Mouse (Mus musculus) liver, embryonic 11.5 days (tissue): ENCODE results near the gene Ubr3. TPM values are rescaled to one million over a fixed set of nuclear protein-coding genes. Genes with fewer than 3 reads are reported as not detected.

Source experiments
- ATAC-seq: fragments of 200-750 bp; cut with Nextera tagmentation; replicated peaks from 2 replicates; pipeline ENCODE4 v1.8.0; 2017; ENCODE audit warnings: moderate number of reproducible peaks, mild to moderate bottlenecking, moderate TSS enrichment, moderate library complexity; ENCODE audit not compliant: low FRiP score
- DNase-seq: peaks from one replicate; pipeline ENCODE4 v3.0.0-alpha.2; 2017; ENCODE audit warnings: low spot score
- H3K27ac ChIP-seq: fragments of 300-500 bp; sonication (generic); 2 replicates; pipeline ENCODE4 v1.5.1; 2014; ENCODE audit warnings: mild to moderate bottlenecking, low read depth, low read length, control low read depth
- H3K27me3 ChIP-seq: fragments of 300-500 bp; sonication (generic); replicated peaks from 2 replicates; pipeline ENCODE4 v1.6.1; 2014; ENCODE audit warnings: low read length, mixed read lengths; ENCODE audit not compliant: control insufficient read depth, insufficient read depth
- H3K36me3 ChIP-seq: fragments of 300-500 bp; sonication (generic); 2 replicates; pipeline ENCODE4 v1.6.1; 2014; ENCODE audit warnings: mild to moderate bottlenecking, low read length, moderate library complexity, mixed read lengths; ENCODE audit not compliant: control insufficient read depth, insufficient read depth
- H3K4me1 ChIP-seq: fragments of 300-500 bp; sonication (generic); replicated peaks from 2 replicates; pipeline ENCODE4 v1.6.1; 2014; ENCODE audit warnings: low read length, mixed read lengths; ENCODE audit not compliant: control insufficient read depth, insufficient read depth
- H3K4me2 ChIP-seq: fragments of 300-500 bp; sonication (generic); 2 replicates; pipeline ENCODE4 v1.6.1; 2014; ENCODE audit warnings: mild to moderate bottlenecking, control low read depth, moderate library complexity
- H3K4me3 ChIP-seq: fragments of 300-500 bp; sonication (generic); 2 replicates; pipeline ENCODE4 v1.5.1; 2014; ENCODE audit warnings: low read depth, low read length, control low read depth
- H3K9ac ChIP-seq: fragments of 300-500 bp; sonication (generic); 2 replicates; pipeline ENCODE4 v1.6.1; 2014; ENCODE audit warnings: low read depth, low read length, control low read depth
- H3K9me3 ChIP-seq: fragments of 300-500 bp; sonication (generic); 2 replicates; pipeline ENCODE4 v1.6.1; 2016; ENCODE audit warnings: low read length, inconsistent platforms, mixed read lengths; ENCODE audit not compliant: control insufficient read depth
- WGBS: fragments of 180-500 bp; shearing (Covaris S2); extraction: QIAGEN DNeasy Blood & Tissue Kit; methylation state at CpG from one replicate; pipeline ENCODE4 v1.1.7; 2014; 5-methylcytosine and 5-hydroxymethylcytosine counted together
- polyA plus RNA-seq: library from polyadenylated mRNA; unstranded; fragments of >200 nt; fragmentation: Nextera tagmentation; extraction: Ambion mirVana; gene quantifications from 2 replicates; pipeline ENCODE4 v1.2.1, GENCODE M21; 2014

Gene Ubr3
- polyA plus RNA-seq, 1 experiment from 2014 or later, result 11.5 TPM

DNA sequence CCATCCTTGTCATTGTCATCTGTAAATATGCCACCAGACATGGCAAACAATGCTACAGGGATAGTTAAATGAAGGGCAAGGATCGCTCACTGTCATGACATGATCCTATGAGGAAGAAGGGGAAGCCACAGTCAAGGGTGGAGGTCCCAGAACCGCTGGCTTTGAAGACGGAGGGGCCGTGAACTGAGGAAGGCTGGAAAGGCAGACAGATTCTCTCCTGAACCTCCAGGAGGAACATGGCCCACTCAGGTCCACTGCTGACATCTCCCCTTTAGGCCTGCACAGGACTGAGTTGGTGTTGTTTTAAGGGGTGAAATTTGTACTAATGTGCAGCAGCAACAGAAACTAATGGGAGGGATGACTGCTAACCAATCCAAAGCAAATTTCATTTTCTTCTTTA is 161.2 kb downstream of the Ubr3 start:
- Histone ChIP-seq H3K9me3 (no peaks in the 10 kb centered on the region), H3K4me2 (no peak overlapping the region), H3K36me3 (no peaks in the 10 kb centered on the region), H3K9ac (no peak overlapping the region), H3K27ac (no peak overlapping the region), H3K4me1 (no peaks in the 10 kb centered on the region), H3K4me3 (no peak overlapping the region), H3K27me3 (no peaks in the 10 kb centered on the region)
- 81% methylated on average over 4 of the region's 4 CpGs for WGBS
- DNase-seq (no peak), ATAC-seq (no peak)

DNA sequence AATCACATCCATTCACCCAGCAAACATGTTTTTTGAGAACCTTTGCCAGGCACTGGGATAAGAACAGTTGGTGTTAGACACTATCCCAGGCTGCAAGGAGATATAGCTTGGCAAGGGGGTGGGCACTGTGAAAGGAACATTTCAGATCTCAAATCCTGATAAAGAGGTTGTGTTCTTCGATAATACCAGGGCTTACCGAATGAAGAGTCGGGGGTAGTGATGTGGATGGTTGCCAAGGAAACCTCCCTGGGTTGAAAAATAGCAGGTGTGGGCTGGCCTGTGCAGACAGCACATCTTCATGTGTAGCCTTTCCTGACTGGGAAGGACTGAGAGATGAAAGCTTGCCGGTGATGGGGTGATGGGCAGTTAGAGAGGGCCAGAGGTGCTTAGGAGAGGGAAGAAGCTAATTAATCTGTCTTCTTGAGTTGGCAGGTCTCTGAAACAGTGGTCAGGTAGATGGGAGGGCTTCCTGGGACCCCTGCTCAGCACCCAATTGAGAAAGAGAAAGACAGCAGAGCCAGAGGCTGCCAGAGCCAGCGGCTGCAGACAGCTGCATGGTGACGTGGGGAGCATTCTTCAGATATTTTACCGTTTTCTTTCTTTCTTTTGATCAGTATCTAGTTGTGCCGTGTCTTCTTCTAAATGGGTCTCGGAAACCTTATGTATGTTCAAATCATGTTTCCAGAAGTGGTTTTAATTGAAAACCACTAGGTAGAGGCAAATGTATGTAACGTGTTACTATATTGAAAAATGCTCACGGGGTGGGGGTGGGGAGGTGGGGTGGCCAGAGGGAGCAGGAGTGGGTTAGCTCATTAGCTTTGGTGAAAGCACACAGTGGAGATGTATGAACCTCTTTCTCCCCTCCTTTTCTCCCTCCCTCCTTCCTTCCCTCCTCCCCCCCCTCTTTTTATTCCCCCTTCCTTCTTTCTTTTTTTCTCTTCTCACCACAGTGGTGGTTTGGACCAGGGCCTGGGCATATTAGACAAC is 163.6 kb downstream of the Ubr3 start:
- 67% methylated on average over 11 of the region's 11 CpGs for WGBS

DNA sequence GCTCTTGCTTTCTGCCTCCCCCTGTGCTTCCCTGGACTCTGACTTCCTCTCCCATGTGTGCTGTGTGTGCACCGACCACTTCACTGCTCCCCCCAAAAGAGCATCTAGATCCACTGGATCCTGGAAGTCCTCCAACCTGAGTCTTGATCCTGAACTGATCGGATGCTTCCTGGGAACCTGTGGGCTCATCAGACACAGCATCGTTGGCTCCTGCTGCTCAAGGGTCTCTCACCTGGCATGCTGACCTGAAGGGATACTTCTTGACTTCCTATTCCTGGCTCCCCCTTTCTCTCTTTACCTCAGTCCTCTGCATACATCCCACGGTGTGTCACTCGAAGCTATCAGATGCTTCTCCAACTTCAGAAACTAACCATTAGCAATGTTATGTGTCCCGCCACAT is 168.1 kb downstream of the Ubr3 start:
- Histone ChIP-seq H3K9ac (no peak overlapping the region), H3K27ac (no peak overlapping the region), H3K27me3 (no peaks in the 10 kb centered on the region), H3K4me2 (no peak overlapping the region), H3K4me3 (no peak overlapping the region), H3K9me3 (no peaks in the 10 kb centered on the region), H3K36me3 (no peaks in the 10 kb centered on the region), H3K4me1 (no peaks in the 10 kb centered on the region)
- ATAC-seq, result no peak
- WGBS, result 80% methylated on average over 6 of the region's 6 CpGs
- no peak for DNase-seq

More for the DNA sequence above, 163.6 kb downstream of the Ubr3 start:
- no peaks in the 10 kb centered on the region for H3K36me3 ChIP-seq
- H3K27me3 ChIP-seq, result no peaks in the 10 kb centered on the region
- no peak overlapping the region for H3K9ac ChIP-seq
- ATAC-seq (no peak), DNase-seq (no peak)
- H3K4me3 ChIP-seq, result no peak overlapping the region
- H3K9me3 ChIP-seq, result no peaks in the 10 kb centered on the region
- H3K27ac ChIP-seq, result no peak overlapping the region
- H3K4me1 ChIP-seq, result no peaks in the 10 kb centered on the region
- no peak overlapping the region for H3K4me2 ChIP-seq

DNA sequence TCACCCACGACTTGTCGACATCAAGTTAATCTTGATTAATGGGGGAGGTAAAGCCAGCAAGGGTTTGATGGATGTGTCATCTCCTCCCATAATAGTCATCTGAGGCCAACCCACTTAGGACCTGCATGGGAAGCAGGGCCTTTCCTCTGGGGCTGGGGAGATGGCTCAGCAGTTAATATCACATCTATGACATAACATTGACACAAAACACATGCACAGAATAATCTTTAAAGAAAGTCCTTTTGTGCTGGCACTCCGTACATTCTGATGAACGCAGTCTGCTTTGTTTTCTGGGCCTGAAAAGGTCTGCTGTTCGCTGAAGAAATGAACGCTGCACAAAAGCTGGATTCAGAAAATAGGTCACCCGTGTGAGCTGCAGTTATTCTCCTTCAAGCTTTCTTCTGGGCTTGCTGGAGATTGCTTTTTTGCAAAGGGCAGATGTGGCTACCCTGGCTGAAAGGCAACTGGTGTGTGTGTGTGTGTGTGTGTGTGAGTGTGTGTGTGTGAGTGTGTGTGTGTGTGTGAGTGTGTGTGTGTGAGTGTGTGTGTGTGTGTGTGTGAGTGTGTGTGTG is 168.8 kb downstream of the Ubr3 start:
- Histone ChIP-seq H3K4me2 (no peak overlapping the region), H3K4me1 (no peaks in the 10 kb centered on the region), H3K9me3 (no peaks in the 10 kb centered on the region), H3K4me3 (no peak overlapping the region), H3K27ac (no peak overlapping the region), H3K36me3 (no peaks in the 10 kb centered on the region), H3K9ac (no peak overlapping the region), H3K27me3 (no peaks in the 10 kb centered on the region)
- ATAC-seq, result no peak
- no peak for DNase-seq
- 72% methylated on average over 7 of the region's 7 CpGs for WGBS

DNA sequence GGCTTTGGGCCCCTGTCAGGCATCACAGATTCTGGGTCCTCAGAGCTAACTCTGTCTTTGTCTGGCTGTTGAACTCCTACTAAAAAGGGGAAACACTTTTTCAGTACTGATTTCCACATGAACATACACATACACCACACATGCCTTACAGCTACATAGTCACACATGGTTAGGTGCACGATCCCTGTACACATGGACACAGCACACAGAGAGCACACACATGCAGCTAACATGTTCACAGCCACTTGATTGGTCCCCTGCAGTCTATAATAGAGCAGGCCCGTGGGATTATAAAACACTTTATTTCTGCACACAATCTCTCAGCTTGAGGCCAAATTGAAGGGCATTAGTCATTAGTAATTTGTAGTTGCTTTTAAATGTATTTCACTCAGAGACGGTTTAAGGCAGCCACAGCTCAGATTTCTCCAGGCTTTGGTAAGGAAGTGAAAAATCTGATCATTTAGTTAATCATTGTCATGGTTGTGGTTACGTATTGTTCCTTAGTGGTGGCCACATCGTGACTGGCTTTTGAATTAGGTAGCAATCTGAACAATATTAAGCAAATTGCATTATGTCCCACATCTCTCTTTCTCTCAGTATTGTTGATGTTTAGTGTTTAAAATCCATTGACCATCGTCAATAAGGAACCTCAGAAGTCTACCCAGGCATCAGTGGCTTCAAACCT is 169.4 kb downstream of the Ubr3 start:
- H3K9ac ChIP-seq, result no peak overlapping the region
- H3K9me3 ChIP-seq, result no peaks in the 10 kb centered on the region
- H3K36me3 ChIP-seq, result no peaks in the 10 kb centered on the region
- H3K4me1 ChIP-seq, result no peaks in the 10 kb centered on the region
- DNase-seq (no peak), ATAC-seq (no peak)
- H3K27ac ChIP-seq, result no peak overlapping the region
- no peak overlapping the region for H3K4me3 ChIP-seq
- 67% methylated on average over 6 of the region's 6 CpGs for WGBS
- no peak overlapping the region for H3K4me2 ChIP-seq
- H3K27me3 ChIP-seq, result no peaks in the 10 kb centered on the region

DNA sequence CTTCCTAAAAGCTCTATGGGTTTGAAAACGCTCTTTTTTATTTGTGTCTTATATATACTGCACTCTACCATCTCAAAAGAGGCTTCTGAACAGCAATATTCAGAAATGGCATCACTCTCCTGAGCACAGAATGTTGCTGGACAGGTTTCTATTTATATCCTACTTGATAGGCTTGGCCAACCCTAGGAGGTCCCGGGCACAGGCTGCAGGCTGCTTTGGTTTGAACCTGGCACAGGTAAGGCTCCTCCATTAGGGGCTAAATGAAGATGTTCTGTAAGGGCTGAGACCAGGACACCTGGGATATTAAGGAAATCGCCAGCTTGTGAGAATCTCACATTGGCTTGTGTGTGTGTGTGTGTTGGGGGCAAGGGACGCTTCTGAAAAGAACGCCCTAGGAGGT is 172.8 kb downstream of the Ubr3 start:
- H3K9me3 ChIP-seq, result no peaks in the 10 kb centered on the region
- H3K27ac ChIP-seq, result no peak overlapping the region
- no peaks in the 10 kb centered on the region for H3K4me1 ChIP-seq
- H3K9ac ChIP-seq, result no peak overlapping the region
- no peak for ATAC-seq
- WGBS, result 77% methylated on average over 5 of the region's 5 CpGs
- H3K27me3 ChIP-seq, result no peaks in the 10 kb centered on the region
- H3K36me3 ChIP-seq, result no peaks in the 10 kb centered on the region
- H3K4me2 ChIP-seq, result no peak overlapping the region
- no peak overlapping the region for H3K4me3 ChIP-seq
- DNase-seq, result no peak

Other genes starting within 250 kb of the Ubr3 start
- 0.22 and 0.75 TPM in 2 replicates for gene Klhl41, start 227.1 kb upstream of the Ubr3 start, polyA plus RNA-seq
- 16.0 and 17.0 TPM in 2 replicates for gene Fastkd1, start 183.7 kb upstream of the Ubr3 start, polyA plus RNA-seq
- 98.3 and 110 TPM in 2 replicates for gene Ppig, start 174.7 kb upstream of the Ubr3 start, polyA plus RNA-seq
- gene Ccdc173, start 107.7 kb upstream of the Ubr3 start, polyA plus RNA-seq, result 1.2 and 1.4 TPM in 2 replicates
- 24.9 and 25.2 TPM in 2 replicates for gene Phospho2, start 107.6 kb upstream of the Ubr3 start, polyA plus RNA-seq
- gene Klhl23, start 75.3 kb upstream of the Ubr3 start, polyA plus RNA-seq, result 44.9 and 47.7 TPM in 2 replicates
- 317 and 327 TPM in 2 replicates for gene Ssb, start 35.7 kb upstream of the Ubr3 start, polyA plus RNA-seq
- 67.9 and 68.1 TPM in 2 replicates for gene Mettl5, start 11.6 kb upstream of the Ubr3 start, polyA plus RNA-seq
- not detected in 2 replicates for gene Myo3b, start 141.9 kb downstream of the Ubr3 start, polyA plus RNA-seq